Mouse (Mus musculus) kidney, adult 2 months (tissue): ENCODE measurements at regions not wholly inside any gene's neighbourhood (a gene's known extent, or its start where the extent isn't known, plus 50 kb on each side); places are given as distances from the start of the nearest gene placed in this dataset.

Experiments
- DNase-seq: peaks from one replicate; pipeline ENCODE4 v3.0.0; 2021
- H3K27ac ChIP-seq: fragments of 200-500 bp; 2 replicates; pipeline ENCODE4 v1.5.1; 2012; ENCODE audit warnings: low read depth, low read length, control low read depth, inconsistent platforms; ENCODE audit not compliant: insufficient read depth
- H3K27me3 ChIP-seq: fragments of 200-500 bp; replicated peaks from 2 replicates; pipeline ENCODE4 v1.6.1; 2012; ENCODE audit warnings: mild to moderate bottlenecking, moderate library complexity, low read length, inconsistent platforms; ENCODE audit not compliant: control insufficient read depth, insufficient read depth
- H3K36me3 ChIP-seq: fragments of 200-500 bp; 2 replicates; pipeline ENCODE4 v1.6.1; 2012; ENCODE audit warnings: mild to moderate bottlenecking, moderate library complexity, low read length, inconsistent platforms; ENCODE audit not compliant: control insufficient read depth, insufficient read depth
- H3K4me1 ChIP-seq: fragments of 200-500 bp; 2 replicates; pipeline ENCODE4 v1.6.1; 2011; ENCODE audit warnings: low read length; ENCODE audit not compliant: control insufficient read depth, insufficient read depth
- H3K4me3 ChIP-seq: fragments of 200-500 bp; 2 replicates; pipeline ENCODE4 v1.5.1; 2011; ENCODE audit warnings: mild to moderate bottlenecking, low read depth, low read length, control low read depth; ENCODE audit not compliant: insufficient read depth
- CTCF ChIP-seq: fragments of 200-500 bp; conservative IDR thresholded peaks from 2 replicates; pipeline ENCODE4 v1.5.1; 2011; ENCODE audit warnings: low read depth, mild to moderate bottlenecking, control low read depth, low read length, moderate library complexity, mixed read lengths; ENCODE audit not compliant: insufficient read depth, insufficient read length
- POLR2A ChIP-seq: fragments of 200-500 bp; IDR thresholded peaks from one replicate; pipeline ENCODE4 v1.6.1; 2011; ENCODE audit warnings: low read depth, low read length, control low read depth
- WGBS: fragments of 180-500 bp; shearing (Covaris S2); methylation state at CpG from one replicate; pipeline ENCODE4 v1.1.7; 2018; 5-methylcytosine and 5-hydroxymethylcytosine counted together

- no peaks in the 10 kb centered on the region for H3K36me3 ChIP-seq
- H3K27me3 ChIP-seq = no peaks in the 10 kb centered on the region
- H3K4me1 ChIP-seq = no peaks in the 10 kb centered on the region
- WGBS = 48% methylated on average over 4 of the region's 4 CpGs
- TF ChIP-seq CTCF (no peak), POLR2A (no peak)
- DNase-seq = peak; percentile 25
- 0 out of 2 replicates have a peak overlapping the region, but pooled peaks have one; percentile 11 for H3K27ac ChIP-seq
- H3K4me3 ChIP-seq = no peak overlapping the region
Observed at GRCm38 (mm10) chr14:86470462-86470861, 670.6 kb downstream of the Diaph3 start.

GRCm38 (mm10) chr14:86467886-86468463 is 673.1 kb downstream of the Diaph3 start:
- Histone ChIP-seq H3K36me3 (no peaks in the 10 kb centered on the region), H3K4me3 (no peak overlapping the region), H3K27ac (peak overlapping the region; percentile 64), H3K4me1 (no peaks in the 10 kb centered on the region), H3K27me3 (no peaks in the 10 kb centered on the region; the same call in 1 of the 2 replicates)
- TF ChIP-seq POLR2A (no peak), CTCF (no peak)
- peak; percentile 69 for DNase-seq
- WGBS = 22% methylated on average over 8 of the region's 8 CpGs

GRCm38 (mm10) chr14:86463388-86463787 is 677.6 kb downstream of the Diaph3 start:
- no peaks in the 10 kb centered on the region for H3K36me3 ChIP-seq

GRCm38 (mm10) chr14:86453142-86453541 is 687.9 kb downstream of the Diaph3 start:
- Histone ChIP-seq H3K27ac (no peak overlapping the region), H3K4me3 (no peak overlapping the region), H3K27me3 (no peaks in the 10 kb centered on the region), H3K4me1 (no peaks in the 10 kb centered on the region), H3K36me3 (no peaks in the 10 kb centered on the region)
- 64% methylated on average over 2 of the region's 2 CpGs for WGBS
- TF ChIP-seq POLR2A = no peak
- TF ChIP-seq CTCF = no peak
- DNase-seq = no peak

More at GRCm38 (mm10) chr14:86463388-86463787, 677.6 kb downstream of the Diaph3 start:
- H3K27ac ChIP-seq = no peak overlapping the region
- no peak for DNase-seq
- H3K4me3 ChIP-seq = no peak overlapping the region
- 83% methylated on average over 2 of the region's 2 CpGs for WGBS
- H3K27me3 ChIP-seq = no peaks in the 10 kb centered on the region; the same call in 1 of the 2 replicates
- no peak for TF ChIP-seq CTCF
- no peak for TF ChIP-seq POLR2A
- no peaks in the 10 kb centered on the region for H3K4me1 ChIP-seq

- no peak for DNase-seq
- no peak overlapping the region for H3K4me3 ChIP-seq
- H3K27ac ChIP-seq = no peak overlapping the region
- WGBS = 90% methylated on average over 1 of the region's 1 CpGs
- TF ChIP-seq POLR2A = no peak
- no peak for TF ChIP-seq CTCF
- H3K27me3 ChIP-seq = no peaks in the 10 kb centered on the region
- no peaks in the 10 kb centered on the region for H3K36me3 ChIP-seq
- no peaks in the 10 kb centered on the region for H3K4me1 ChIP-seq
Observed at GRCm38 (mm10) chr14:86450616-86451015, 690.4 kb downstream of the Diaph3 start.

GRCm38 (mm10) chr14:86445139-86445538 is 695.9 kb downstream of the Diaph3 start:
- H3K4me3 ChIP-seq = no peak overlapping the region
- WGBS = 69% methylated on average over 4 of the region's 4 CpGs
- TF ChIP-seq POLR2A (no peak), CTCF (no peak)
- no peaks in the 10 kb centered on the region for H3K27me3 ChIP-seq
- no peak overlapping the region for H3K27ac ChIP-seq
- peak; percentile 45 for DNase-seq
- no peaks in the 10 kb centered on the region for H3K36me3 ChIP-seq
- H3K4me1 ChIP-seq = no peaks in the 10 kb centered on the region

- Histone ChIP-seq H3K27me3 (no peaks in the 10 kb centered on the region), H3K27ac (no peak overlapping the region), H3K4me3 (no peak overlapping the region), H3K36me3 (no peaks in the 10 kb centered on the region), H3K4me1 (no peaks in the 10 kb centered on the region)
- WGBS = 56% methylated on average over 5 of the region's 5 CpGs
- DNase-seq = no peak
- TF ChIP-seq CTCF = no peak
- TF ChIP-seq POLR2A = no peak
Observed at GRCm38 (mm10) chr14:86443921-86444835, 696.9 kb downstream of the Diaph3 start.
